12 mouse cellular contexts compared by ENCODE assay signal in genomic region chr13:19178351-19178750, GRCm38 (mm10).
DNase-seq lines count a peak whose midpoint lies in the region; ATAC-seq and TF ChIP-seq lines count a peak whose summit lies in the region.
"Had no signal": no experiment of that assay in that cellular context is flagged by ENCODE, and none has a peak within 500 bp of the region (broad histone marks: within the 10 kb centered on the region; RNA-seq: fewer than 3 reads in every experiment).

No protein-coding gene starts in this region.

- no peaks in the 10 kb centered on the region for H3K27me3 ChIP-seq in liver, embryonic 15.5 days
- H3K27me3 ChIP-seq in cerebellum, adult 2 months (ENCODE audit: control insufficient read depth, insufficient read depth, low read length) = no peaks in the 10 kb centered on the region
- H3K27me3 ChIP-seq: embryonic facial prominence, embryonic 13.5 days; heart, embryonic 15.5 days; limb, embryonic 15.5 days had no signal

- H3K27ac ChIP-seq in liver, embryonic 15.5 days (replicated peaks) = peak overlapping the region; percentile 88
- no peak overlapping the region for H3K27ac ChIP-seq in cerebellum, adult 2 months (ENCODE audit: insufficient read depth, low read length)
- H3K27ac ChIP-seq: embryonic facial prominence, embryonic 13.5 days; heart, embryonic 15.5 days; kidney, postnatal 0 days; limb, embryonic 15.5 days; macrophage had no signal

- WGBS in liver, embryonic 15.5 days (ENCODE audit: insufficient replicate concordance) = 18% methylated on average over 5 of the region's 5 CpGs
- WGBS in cerebellum, adult 2 months = 90% methylated on average over 5 of the region's 5 CpGs

- no peaks in the 10 kb centered on the region for H3K9me3 ChIP-seq in liver, embryonic 15.5 days (replicated peaks)
- H3K9me3 ChIP-seq: embryonic facial prominence, embryonic 13.5 days; heart, embryonic 15.5 days; limb, embryonic 15.5 days had no signal

- no peak for TF ChIP-seq POLR2A in cerebellum, adult 2 months (IDR thresholded peaks at IDR 0.05; ENCODE audit: borderline replicate concordance, insufficient read depth, low read length)

- H3K9ac ChIP-seq in liver, embryonic 15.5 days = peak overlapping the region; percentile 0; the same call in 1 of the 2 replicates
- H3K9ac ChIP-seq: embryonic facial prominence, embryonic 13.5 days; heart, embryonic 15.5 days; limb, embryonic 15.5 days had no signal

- peak; percentile 88 for ATAC-seq in erythroblast, adult 5-6 weeks (replicated peaks; ENCODE audit: low FRiP score, poor library complexity, severe bottlenecking)
- ATAC-seq in liver, embryonic 15.5 days (ENCODE audit: insufficient read depth) = peak; percentile 99

- peak overlapping the region; percentile 15 for H3K4me3 ChIP-seq in liver, embryonic 15.5 days (replicated peaks)
- no peak overlapping the region for H3K4me3 ChIP-seq in cerebellum, adult 2 months (replicated peaks; ENCODE audit: insufficient read depth, low read depth, low read length)
- H3K4me3 ChIP-seq: embryonic facial prominence, embryonic 13.5 days; heart, embryonic 15.5 days; limb, embryonic 15.5 days had no signal

- peak overlapping the region; percentile 60 for H3K4me2 ChIP-seq in liver, embryonic 15.5 days
- H3K4me2 ChIP-seq: embryonic facial prominence, embryonic 13.5 days; heart, embryonic 15.5 days; limb, embryonic 15.5 days had no signal

- H3K36me3 ChIP-seq in liver, embryonic 15.5 days (replicated peaks) = no peaks in the 10 kb centered on the region
- H3K36me3 ChIP-seq: embryonic facial prominence, embryonic 13.5 days; heart, embryonic 15.5 days; limb, embryonic 15.5 days had no signal

- peaks cover 23% of the 10 kb centered on the region for H3K4me1 ChIP-seq in liver, embryonic 15.5 days (replicated peaks)
- H3K4me1 ChIP-seq in cerebellum, adult 2 months (ENCODE audit: control insufficient read depth, insufficient read depth, low read length) = no peaks in the 10 kb centered on the region
- H3K4me1 ChIP-seq: embryonic facial prominence, embryonic 13.5 days; heart, embryonic 15.5 days; limb, embryonic 15.5 days had no signal

- DNase-seq in spleen, postnatal 36 days (ENCODE audit: low spot score in 2 of 2) = peak; percentile 24 to 46
- DNase-seq in spleen, postnatal 14 days (ENCODE audit: low spot score in 2 of 2) = no peak
- no peak for DNase-seq in ovary, postnatal 36 days (ENCODE audit: low spot score)
- no peak for DNase-seq in layer of hippocampus, postnatal 36 days
- DNase-seq in cerebellum, adult 2 months = no peak

- no peak for TF ChIP-seq CTCF in cerebellum, adult 2 months (IDR thresholded peaks at IDR 0.05; ENCODE audit: borderline replicate concordance, insufficient read depth, low read depth, low read length)

Comparison
In these comparisons a context has a peak if more than half of its experiments do, and no peak if none do; other contexts are left out.
1. DNase-seq: peak in spleen, postnatal 36 days (2 of 2); none in spleen, postnatal 14 days (0 of 2), ovary, postnatal 36 days (single experiment), layer of hippocampus, postnatal 36 days (0 of 2) and cerebellum, adult 2 months (0 of 2).